Mouse (Mus musculus) embryonic facial prominence, embryonic 12.5 days (tissue): Measurements from ENCODE around the gene Tmem45a. TPM values are rescaled to one million over a fixed set of nuclear protein-coding genes. Genes with fewer than 3 reads are reported as not detected.

Experiments used
- ATAC-seq: fragments of 200-750 bp; cut with Nextera tagmentation; 2 replicates; pipeline ENCODE4 v1.8.0; 2017; ENCODE audit not compliant: insufficient number of reproducible peaks, insufficient read depth, low FRiP score, low TSS enrichment
- H3K27ac ChIP-seq: fragments of 300-500 bp; sonication (generic); 2 replicates; pipeline ENCODE4 v1.5.1; 2016; ENCODE audit warnings: mild to moderate bottlenecking
- H3K27me3 ChIP-seq: fragments of 300-500 bp; sonication (generic); 2 replicates; pipeline ENCODE4 v1.6.1; 2016; ENCODE audit warnings: mild to moderate bottlenecking, moderate library complexity
- H3K36me3 ChIP-seq: fragments of 300-500 bp; sonication (generic); 2 replicates; pipeline ENCODE4 v1.6.1; 2016; ENCODE audit warnings: mild to moderate bottlenecking
- H3K4me1 ChIP-seq: fragments of 300-500 bp; sonication (generic); 2 replicates; pipeline ENCODE4 v1.6.1; 2016
- H3K4me2 ChIP-seq: fragments of 300-500 bp; sonication (generic); replicated peaks from 2 replicates; pipeline ENCODE4 v1.6.1; 2016; ENCODE audit warnings: mild to moderate bottlenecking, moderate library complexity
- H3K4me3 ChIP-seq: fragments of 300-500 bp; sonication (generic); 2 replicates; pipeline ENCODE4 v1.5.1; 2016; ENCODE audit warnings: mild to moderate bottlenecking
- H3K9ac ChIP-seq: fragments of 300-500 bp; sonication (generic); 2 replicates; pipeline ENCODE4 v1.6.1; 2016; ENCODE audit warnings: mild to moderate bottlenecking, moderate library complexity
- H3K9me3 ChIP-seq: fragments of 300-500 bp; sonication (generic); 2 replicates; pipeline ENCODE4 v1.6.1; 2016; ENCODE audit warnings: mild to moderate bottlenecking, moderate library complexity
- WGBS: fragments of 180-500 bp; shearing (Covaris S2); methylation state at CpG from one replicate; pipeline ENCODE4 v1.1.7; 2016; 5-methylcytosine and 5-hydroxymethylcytosine counted together
- polyA plus RNA-seq: library from polyadenylated mRNA; unstranded; fragments of >200 nt; fragmentation: Nextera tagmentation; extraction: Ambion mirVana; gene quantifications from 2 replicates; pipeline ENCODE4 v1.2.1, GENCODE M21; 2016

Tmem45a gene
- polyA plus RNA-seq, 1 experiment from 2014 or later = 23.3 TPM

GRCm38 (mm10) chr16:56794383-56795144 lies 91.4 kb downstream of the Tmem45a start:
- Histone ChIP-seq H3K9me3 (no peaks in the 10 kb centered on the region), H3K4me2 (no peak overlapping the region), H3K27ac (no peak overlapping the region), H3K36me3 (no peaks in the 10 kb centered on the region), H3K4me3 (no peak overlapping the region), H3K9ac (no peak overlapping the region), H3K27me3 (no peaks in the 10 kb centered on the region), H3K4me1 (no peaks in the 10 kb centered on the region)
- no peak for ATAC-seq
- 79% methylated on average over 7 of the region's 7 CpGs for WGBS

GRCm38 (mm10) chr16:56793778-56794177 lies 92.2 kb downstream of the Tmem45a start:
- no peak for ATAC-seq
- Histone ChIP-seq H3K4me3 (no peak overlapping the region), H3K27ac (no peak overlapping the region), H3K9ac (no peak overlapping the region), H3K4me2 (no peak overlapping the region), H3K4me1 (no peaks in the 10 kb centered on the region), H3K27me3 (no peaks in the 10 kb centered on the region), H3K9me3 (no peaks in the 10 kb centered on the region), H3K36me3 (no peaks in the 10 kb centered on the region)
- WGBS = 94% methylated on average over 1 of the region's 1 CpGs

- H3K36me3 ChIP-seq = no peaks in the 10 kb centered on the region
- H3K4me2 ChIP-seq = no peak overlapping the region
- no peaks in the 10 kb centered on the region for H3K9me3 ChIP-seq
- no peak for ATAC-seq
- no peaks in the 10 kb centered on the region for H3K4me1 ChIP-seq
- 88% methylated on average over 2 of the region's 2 CpGs for WGBS
- H3K4me3 ChIP-seq = no peak overlapping the region
- no peaks in the 10 kb centered on the region for H3K27me3 ChIP-seq
- H3K27ac ChIP-seq = no peak overlapping the region
- H3K9ac ChIP-seq = no peak overlapping the region
Measured at GRCm38 (mm10) chr16:56785943-56786342, 100.0 kb downstream of the Tmem45a start.

- no peak for ATAC-seq
Measured at GRCm38 (mm10) chr16:56771163-56772105, 114.5 kb downstream of the Tmem45a start.

More at GRCm38 (mm10) chr16:56771163-56772105, 114.5 kb downstream of the Tmem45a start:
- no peaks in the 10 kb centered on the region for H3K27me3 ChIP-seq
- no peaks in the 10 kb centered on the region for H3K36me3 ChIP-seq
- no peaks in the 10 kb centered on the region for H3K4me1 ChIP-seq
- 48% methylated on average over 10 of the region's 10 CpGs for WGBS
- no peak overlapping the region for H3K27ac ChIP-seq
- no peaks in the 10 kb centered on the region for H3K9me3 ChIP-seq
- H3K9ac ChIP-seq = no peak overlapping the region
- H3K4me2 ChIP-seq = no peak overlapping the region
- H3K4me3 ChIP-seq = no peak overlapping the region

Other genes starting within 250 kb of the Tmem45a start
- 130 and 136 TPM in 2 replicates for gene Tfg, start 168.7 kb downstream of the Tmem45a start, polyA plus RNA-seq
- not detected in 2 replicates for gene Adgrg7, start 90.3 kb downstream of the Tmem45a start, polyA plus RNA-seq
- not detected in 2 replicates for gene Lnp1, start 41.9 kb upstream of the Tmem45a start, polyA plus RNA-seq
- 0.04 TPM in 1 of 2 replicates, not detected in the other for gene Tmem45a2, start 185.2 kb upstream of the Tmem45a start, polyA plus RNA-seq
- 58.4 and 61.1 TPM in 2 replicates for gene Tomm70a, start 235.5 kb upstream of the Tmem45a start, polyA plus RNA-seq